Mouse (Mus musculus): ENCODE measurements around the gene Lyar. TPM values are rescaled to one million over a fixed set of nuclear protein-coding genes. Genes with fewer than 3 reads are reported as not detected.

The Lyar gene
- polyA plus RNA-seq, 1 experiment from 2014 or later = 134 TPM

DNA sequence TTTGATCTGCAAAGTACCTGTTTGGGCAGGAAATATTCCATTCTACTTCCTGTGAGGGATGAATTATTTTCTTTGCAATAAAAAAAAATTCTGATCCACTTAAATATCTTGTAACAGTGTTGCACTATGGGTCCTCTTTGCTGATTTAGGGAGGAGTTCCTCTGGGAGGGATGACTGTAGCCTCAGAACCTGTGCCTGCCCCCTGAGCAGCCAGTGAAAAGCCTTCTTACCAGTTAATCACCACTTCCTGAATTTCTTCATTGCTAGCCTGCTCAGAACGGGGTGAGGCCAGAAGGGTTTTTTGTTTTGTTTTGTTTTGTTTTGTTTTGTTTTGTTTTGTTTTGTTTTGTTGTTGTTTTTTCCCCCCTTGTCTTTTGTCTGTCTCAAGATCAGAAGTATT, 59.8 kb downstream of the Lyar start:
- no peak for ATAC-seq (ENCODE audit: low FRiP score, low TSS enrichment)
- Histone ChIP-seq H3K9ac (ENCODE audit: low read depth, low read length) (no peak overlapping the region), H3K4me2 (replicated peaks; ENCODE audit: low read depth, low read length) (no peak overlapping the region), H3K4me1 (ENCODE audit: control insufficient read depth, insufficient read depth, low read length) (peaks cover 9% of the 10 kb centered on the region; the same call in 1 of the 2 replicates), H3K27me3 (ENCODE audit: control insufficient read depth, insufficient read depth, low read length) (peaks cover 42% of the 10 kb centered on the region), H3K4me3 (ENCODE audit: low read length) (no peak overlapping the region), H3K27ac (ENCODE audit: low read depth, low read length) (no peak overlapping the region), H3K9me3 (ENCODE audit: control insufficient read depth, low read length) (no peaks in the 10 kb centered on the region), H3K36me3 (ENCODE audit: control insufficient read depth, insufficient read depth, low read length) (no peaks in the 10 kb centered on the region)
- WGBS = 24% methylated on average over 1 of the region's 1 CpGs

Other genes starting within 250 kb of the Lyar start
- gene Stx18, start 181.7 kb upstream of the Lyar start, polyA plus RNA-seq (2014; fragmentation: Nextera tagmentation; extraction: Ambion mirVana) = 38.3 and 46.7 TPM in 2 replicates
- gene Nsg1, start 60.6 kb upstream of the Lyar start, polyA plus RNA-seq (2014; fragmentation: Nextera tagmentation; extraction: Ambion mirVana) = 22.3 and 38.0 TPM in 2 replicates
- 9.5 and 14.2 TPM in 2 replicates for gene Zbtb49, start within 50 bp of the Lyar start, polyA plus RNA-seq (2014; fragmentation: Nextera tagmentation; extraction: Ambion mirVana)
- 103 and 114 TPM in 2 replicates for gene Tmem128, start 39.7 kb downstream of the Lyar start, polyA plus RNA-seq (2014; fragmentation: Nextera tagmentation; extraction: Ambion mirVana)
- gene Otop1, start 55.5 kb downstream of the Lyar start, polyA plus RNA-seq (2014; fragmentation: Nextera tagmentation; extraction: Ambion mirVana) = not detected in 2 replicates
- gene Drd5, start 98.9 kb downstream of the Lyar start, polyA plus RNA-seq (2014; fragmentation: Nextera tagmentation; extraction: Ambion mirVana) = not detected in 2 replicates

All from kidney, embryonic 14.5 days (tissue).